Mouse (Mus musculus) embryo, embryonic 10 days (tissue): ENCODE results near the gene Rnls.

ENCODE experiments used
- DNase-seq: peaks from one replicate; pipeline ENCODE4 v3.0.0-alpha.2; 2015; ENCODE audit warnings: low spot score

Rnls gene

DNA sequence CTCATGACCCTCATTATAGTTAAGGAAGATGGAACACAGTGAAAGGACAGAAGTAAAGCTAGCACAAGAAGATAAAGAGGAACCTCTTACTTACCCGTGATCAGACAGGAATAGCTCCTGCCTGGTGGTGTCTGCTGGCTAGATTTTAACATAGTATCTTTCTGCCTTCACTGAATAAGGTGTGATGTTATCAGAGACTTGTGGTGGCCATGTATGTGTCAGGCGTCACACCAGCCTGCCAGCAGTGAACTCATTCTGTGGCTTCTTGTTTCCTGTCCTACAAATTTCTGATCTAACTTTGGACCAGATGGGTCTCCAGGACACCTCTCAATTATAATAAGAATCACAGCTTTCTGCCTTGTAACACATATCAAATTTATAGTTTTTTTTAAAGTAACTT lies 129.7 kb downstream of the Rnls start:
- no peak for DNase-seq

DNA sequence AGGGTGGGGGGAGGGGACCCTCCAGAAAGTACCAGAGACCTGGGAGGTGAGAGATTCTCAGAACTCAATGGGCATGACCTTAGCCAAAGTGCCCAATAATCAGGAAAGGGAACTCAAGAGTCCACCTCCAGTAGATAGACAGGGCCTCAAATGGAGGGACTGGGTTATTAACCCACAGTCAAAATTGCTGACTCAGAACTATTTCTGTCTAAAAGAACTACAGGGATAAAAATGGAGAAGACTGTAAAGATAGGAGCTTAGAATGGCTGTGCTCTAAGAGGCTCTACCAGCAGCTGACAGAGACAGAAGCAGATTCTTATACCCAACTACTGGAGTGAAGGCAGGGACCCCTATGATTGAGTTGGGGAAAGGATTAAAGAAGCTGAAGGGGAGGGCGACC lies 132.9 kb downstream of the Rnls start:
- no peak for DNase-seq

DNA sequence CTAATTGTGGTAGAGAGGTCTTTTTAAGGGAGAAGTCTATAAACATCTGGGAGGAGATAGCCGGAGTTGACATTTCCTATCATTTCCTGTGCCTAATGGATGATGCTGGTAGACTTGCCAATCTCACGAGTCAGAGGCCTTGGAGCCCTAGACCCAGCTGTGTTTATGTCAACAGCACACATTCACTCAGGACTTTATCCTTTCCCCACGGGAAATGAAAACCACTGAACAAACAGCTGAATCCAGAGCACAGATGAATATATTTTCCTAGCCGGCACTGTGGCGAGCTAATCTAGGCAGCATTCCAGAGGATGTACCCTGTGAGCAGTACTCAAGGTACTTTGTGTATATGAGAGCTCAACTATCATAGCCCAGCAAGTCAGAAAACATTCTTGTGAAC lies 138.2 kb downstream of the Rnls start:
- DNase-seq, result no peak

DNA sequence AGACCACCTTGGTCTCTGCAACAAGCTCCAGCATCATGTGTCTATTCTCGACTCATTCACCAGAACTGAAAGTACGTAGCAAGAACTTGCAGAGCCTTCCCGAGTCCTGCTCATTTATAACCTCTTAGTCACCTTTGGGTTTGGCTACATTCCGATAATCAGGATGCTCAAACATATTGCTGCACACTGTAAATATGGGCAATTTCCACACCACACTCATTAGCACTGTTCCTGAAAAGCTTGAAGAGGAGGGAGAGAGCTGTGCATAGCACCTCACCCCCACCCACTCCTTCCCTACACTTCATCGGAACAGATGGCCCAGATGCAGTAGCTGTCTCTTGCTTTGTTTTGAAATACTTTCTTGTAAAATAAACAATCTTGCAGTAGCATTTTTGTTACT lies 139.9 kb downstream of the Rnls start:
- DNase-seq, result no peak

DNA sequence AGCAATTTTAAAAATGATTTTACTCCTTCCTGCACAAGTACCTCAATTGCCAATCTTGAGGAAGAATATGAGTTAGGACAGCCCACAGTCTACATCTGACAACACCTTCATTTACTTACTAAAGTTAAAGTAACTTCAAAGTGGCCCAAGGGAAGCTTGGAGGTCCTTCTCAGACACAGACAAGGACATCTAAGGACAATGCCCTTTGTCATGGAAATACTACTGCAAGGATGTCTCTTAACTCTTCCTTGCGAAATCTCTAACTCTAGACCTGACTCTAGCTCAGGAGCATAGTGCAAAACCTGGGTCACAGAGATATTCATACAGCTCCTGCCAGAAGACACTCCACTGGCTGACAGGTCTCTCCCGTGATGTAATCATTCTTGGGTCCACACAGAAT lies 147.9 kb downstream of the Rnls start:
- DNase-seq, result no peak

DNA sequence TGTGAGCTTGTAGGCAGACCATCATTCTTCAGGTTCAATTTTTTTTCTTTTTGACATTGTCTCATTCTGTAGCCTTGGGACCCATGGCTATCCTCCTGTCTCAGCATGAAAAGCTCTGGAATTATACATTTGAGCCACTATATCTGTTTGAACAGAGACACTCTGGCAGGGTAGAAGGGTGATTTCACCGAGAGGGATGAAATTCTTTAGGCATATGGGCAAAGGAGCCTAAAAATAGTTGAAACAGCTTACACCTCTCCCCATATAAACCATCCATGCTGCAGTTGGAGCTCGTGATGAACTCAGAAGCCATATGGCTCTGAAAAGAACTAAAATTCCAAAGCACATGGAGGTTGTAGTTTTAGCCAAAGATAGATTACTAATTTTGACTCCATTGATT lies 151.7 kb downstream of the Rnls start:
- DNase-seq, result no peak

DNA sequence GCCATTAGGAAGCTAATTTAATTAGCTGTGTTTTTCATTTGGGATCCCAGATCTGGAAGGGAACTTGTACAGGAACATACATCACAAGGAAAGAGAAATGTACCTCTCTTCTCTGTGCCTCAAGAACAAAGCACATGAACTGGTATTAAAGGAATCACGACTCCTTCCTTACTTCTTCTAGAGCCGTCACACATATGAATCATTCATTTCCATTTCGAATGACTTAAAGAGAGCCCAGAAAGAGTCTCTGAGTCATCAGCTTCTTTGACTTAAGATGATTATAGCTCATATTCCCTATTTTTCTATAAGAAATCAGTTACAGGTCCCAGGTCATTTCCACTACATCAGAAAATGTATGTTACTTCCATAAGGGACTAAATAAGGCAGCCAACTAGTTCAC lies 159.2 kb downstream of the Rnls start:
- no peak for DNase-seq

DNA sequence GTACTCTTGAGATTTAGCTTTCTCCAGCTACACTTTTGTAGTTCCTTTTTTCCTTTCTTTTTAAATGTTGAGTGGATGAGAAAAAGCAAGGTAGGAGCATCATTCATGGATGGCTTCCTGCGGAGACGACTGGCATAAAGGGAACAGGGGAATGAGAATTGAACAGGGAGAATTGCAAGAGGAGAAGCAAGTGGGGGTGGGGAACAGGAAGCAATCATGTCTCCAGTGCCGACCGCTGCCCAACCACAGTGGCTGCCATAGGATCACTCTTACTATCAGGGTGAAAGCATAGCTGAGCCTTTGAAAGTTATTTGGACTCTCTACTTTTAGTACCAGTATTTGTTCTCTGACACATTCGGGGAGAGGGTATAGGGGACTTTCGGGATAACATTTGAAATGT lies 160.8 kb downstream of the Rnls start:
- DNase-seq, result no peak

DNA sequence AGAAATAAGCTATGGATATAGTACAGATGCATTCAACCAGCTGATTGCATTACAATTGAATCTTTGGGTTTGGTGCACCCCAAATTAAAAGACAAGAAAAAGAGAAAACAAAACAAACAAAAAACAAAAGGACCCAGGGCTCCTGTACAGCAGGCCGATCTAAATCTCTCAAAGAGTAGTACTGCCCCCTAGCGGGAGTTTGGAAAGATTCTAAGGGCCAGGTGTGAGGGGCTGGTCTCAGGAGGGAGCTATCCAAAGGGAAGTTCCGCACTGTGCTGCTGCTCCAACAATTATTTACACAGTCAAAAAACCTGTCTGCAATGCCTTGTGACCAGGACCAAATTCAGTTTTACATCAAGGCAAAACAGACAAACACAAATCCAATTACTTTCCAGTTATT lies 165.1 kb downstream of the Rnls start:
- peak; percentile 83 for DNase-seq

DNA sequence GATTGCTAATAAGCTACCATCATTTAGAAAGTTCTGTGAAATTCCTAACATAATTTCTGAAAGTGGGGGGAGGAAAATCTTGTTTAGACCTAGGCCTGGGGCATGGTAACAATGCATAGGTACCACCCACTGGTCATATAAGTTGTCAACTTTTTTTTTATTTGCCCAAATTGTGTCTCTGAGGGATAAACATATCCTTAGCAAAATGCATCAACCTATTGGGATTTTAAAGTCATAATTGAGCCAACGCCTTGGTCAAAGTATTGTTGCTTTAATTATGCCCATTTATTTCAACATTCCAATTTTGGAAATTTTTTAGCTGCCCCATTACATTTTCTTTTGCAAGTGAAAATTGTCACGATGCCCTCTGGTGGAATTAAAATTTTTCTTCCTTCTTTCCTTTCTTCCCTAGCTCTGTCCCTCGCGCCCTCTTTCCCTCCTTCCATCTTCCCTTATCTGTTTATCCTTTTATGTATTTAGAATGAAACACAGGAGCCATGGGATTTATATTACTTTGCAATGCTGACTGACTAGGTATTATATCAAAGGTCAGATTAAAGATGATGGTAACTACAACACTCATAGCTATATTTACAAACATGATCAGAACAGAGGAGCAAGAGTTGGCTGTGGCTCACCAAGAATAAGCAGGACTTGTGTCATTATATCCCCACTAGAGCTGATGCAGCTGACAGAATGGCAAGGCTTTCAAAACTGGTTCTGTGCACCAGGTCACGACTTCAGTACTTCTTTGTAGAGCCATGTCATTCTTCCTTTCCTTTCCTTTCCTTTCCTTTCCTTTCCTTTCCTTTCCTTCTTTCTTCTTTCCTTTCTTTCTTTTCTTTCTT lies 166.0 kb downstream of the Rnls start:
- no peak for DNase-seq

DNA sequence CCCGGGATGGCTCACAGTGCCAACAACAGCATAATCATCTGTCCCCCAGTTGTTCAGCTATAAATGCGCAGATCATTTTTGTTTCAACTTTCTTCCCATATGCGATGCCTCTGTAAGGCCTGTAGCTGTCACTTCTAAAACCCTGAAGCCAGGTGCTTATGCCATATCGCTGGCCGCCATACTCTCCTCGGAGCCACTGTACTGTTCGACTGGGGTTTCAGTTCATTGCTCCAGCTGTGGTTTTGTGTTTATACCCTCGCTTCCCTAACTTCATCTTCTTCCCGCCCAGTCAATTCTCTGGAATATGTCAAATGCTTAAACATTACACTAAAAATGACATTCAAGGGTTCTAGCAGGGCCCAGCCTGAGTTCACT lies 167.1 kb downstream of the Rnls start:
- DNase-seq, result no peak

DNA sequence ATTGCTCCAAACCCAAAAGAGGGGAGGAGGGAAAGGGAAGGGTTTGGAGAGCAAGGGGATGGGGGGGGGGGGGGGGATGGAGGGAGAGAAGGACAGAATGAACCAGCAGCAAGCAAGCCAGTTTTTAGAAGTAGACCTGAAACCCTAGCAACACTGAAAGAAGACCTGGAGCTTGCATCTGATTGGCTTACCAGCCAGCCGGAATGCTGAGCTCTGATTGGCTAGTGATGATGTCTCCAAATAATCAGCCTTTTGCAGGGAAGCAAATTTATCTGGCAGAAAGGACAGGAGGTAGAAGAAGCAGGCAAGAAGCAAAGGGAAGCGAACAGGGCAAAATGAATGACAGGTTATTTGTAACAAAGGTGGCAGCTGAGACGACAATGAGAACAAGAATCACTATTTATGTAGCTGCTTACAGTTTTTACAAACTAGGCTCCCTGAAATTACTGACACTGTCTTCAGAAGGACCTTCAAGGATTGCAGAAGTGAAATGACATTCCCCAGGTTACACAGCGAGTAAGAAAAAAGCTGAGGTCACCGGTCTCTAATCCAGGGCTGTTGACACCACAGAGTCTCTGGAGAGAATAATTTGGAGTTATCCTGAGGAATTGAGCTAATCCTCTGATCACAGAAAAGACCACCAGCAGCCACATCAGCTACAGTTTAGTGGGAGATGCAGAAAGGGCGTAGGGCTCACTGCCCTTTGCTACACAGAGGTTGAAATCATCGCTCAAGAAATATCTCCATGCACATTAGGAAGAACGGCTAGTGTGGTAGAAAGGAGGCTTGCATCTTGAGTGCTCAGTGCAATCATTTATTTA lies 167.7 kb downstream of the Rnls start:
- peak; percentile 71 for DNase-seq

DNA sequence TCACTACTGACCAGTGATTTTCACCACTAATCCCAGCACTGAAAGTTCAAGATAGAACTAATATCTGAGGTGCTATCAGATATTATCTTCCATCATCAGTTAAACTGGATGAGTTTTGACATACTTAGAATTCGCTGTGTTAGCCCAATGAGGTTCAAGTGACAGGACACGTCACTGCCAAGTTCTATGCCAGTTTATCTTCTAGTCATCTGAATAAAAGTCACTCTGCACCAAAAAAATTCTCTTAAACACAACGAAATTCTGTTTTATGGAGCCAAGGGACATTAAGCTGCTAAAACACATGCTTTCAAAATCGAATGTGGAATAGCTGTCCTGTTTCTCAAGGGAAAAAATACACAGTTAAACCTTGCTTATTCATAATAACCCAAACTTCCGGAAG lies 168.3 kb downstream of the Rnls start:
- no peak for DNase-seq

DNA sequence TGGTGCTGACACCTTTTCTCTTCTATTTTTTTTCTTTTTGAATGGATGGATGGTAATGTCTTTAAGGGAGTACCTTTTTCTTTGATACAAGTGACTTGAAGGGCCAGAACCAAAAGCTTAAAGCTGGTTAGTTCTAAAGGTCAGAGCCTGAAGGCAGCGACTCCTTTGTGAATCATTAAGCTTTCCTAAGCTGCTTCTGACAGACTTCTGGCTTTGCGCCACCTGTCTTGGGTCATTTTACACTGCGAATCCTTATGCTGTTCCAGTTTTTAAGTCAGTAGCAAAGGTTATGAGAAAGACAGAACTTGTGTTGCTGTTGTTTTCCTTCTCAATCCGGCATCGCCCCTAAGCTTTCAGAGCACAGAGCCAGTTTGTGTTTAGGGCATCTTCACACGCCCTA lies 168.8 kb downstream of the Rnls start:
- no peak for DNase-seq

DNA sequence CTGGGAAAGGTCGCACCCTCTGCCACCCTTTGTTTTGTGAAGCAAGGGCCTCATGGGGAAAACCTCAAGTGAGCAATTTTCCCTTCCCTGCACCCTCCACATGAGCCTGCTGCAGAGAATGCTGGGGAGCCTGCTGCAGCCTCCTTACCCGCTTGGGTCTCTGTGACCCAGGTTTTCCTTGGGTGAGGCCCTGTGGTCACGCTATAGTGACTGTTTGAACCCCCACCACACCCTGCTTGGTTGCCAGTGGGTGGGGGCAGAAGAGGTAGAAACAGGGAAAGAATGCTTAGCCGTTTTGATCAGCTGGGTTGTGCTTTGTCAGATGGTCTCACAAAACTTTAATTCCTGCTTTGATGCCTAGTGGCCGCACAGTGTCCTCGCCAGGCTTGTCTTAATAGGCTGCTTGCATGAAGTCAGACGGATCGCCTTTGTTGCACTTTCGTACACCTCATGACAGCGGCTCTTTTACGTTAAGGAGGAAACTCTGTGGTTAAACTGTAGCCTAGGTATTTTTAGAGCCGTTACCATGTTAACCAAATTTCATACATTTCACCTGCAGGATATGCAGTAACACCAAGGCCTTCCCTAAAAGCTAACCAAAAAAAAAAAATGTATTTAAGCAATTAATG lies 169.4 kb downstream of the Rnls start:
- peak; percentile 18 for DNase-seq

DNA sequence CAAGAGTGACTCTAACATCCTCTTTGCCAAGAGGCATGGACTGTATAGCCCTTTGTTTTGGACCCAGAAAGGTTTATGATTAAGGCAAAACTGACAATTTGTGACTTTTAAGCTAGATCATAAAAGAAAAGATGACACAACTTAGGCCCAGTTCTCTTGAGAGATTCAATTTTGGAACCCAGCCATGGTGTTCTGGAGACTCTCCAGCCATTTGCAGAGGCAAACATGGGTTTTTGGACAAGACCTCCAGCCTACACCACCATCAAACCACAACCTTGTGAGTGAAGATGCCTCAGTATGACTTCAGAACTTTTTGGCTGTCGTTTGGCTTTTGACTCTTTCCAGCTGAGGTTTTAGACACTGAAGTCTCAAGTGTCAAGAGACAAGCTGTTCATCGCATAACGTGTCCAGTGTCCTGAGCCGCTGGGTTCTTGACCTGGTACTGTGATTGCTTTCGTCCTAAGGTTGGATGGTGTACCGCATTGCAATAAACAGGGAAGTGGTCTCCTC lies 174.2 kb downstream of the Rnls start:
- no peak for DNase-seq

DNA sequence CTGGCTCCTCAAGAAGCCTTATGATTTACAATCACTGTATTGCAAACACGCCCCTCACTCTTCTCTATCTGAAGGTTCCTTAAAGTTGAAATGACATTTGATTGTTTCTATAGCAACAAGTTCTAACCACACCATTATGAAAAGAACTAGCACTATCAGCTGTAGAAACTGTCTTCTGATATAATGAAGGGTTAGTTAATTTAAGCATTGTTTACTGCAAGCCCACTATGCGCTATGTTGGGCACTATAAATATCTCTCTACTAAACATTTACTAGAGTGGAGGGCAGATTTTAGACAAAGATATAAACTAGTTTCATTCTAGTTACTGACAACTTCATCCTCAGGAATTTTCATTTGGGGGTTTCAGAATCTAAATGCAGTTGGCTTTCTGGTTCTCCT lies 182.4 kb downstream of the Rnls start:
- DNase-seq, result no peak

DNA sequence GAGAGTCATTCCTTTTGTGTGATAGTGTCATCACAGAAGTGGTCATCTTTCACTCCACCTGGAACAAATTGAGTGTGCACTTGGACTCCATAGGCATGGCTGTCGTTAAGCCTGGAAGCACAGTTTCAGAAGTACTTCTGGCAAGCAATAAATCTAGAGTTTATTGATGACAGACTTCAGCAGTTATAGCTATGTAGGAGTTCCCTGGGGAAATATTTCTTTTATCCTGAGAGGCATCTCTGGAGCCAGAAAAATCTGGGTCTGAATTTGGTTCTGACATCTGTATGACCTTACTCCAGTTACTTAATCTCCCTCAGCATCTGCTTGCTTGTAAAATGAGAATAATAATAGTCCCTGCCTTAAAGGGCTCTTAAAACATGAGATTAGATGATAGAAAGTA lies 184.1 kb downstream of the Rnls start:
- DNase-seq, result no peak

DNA sequence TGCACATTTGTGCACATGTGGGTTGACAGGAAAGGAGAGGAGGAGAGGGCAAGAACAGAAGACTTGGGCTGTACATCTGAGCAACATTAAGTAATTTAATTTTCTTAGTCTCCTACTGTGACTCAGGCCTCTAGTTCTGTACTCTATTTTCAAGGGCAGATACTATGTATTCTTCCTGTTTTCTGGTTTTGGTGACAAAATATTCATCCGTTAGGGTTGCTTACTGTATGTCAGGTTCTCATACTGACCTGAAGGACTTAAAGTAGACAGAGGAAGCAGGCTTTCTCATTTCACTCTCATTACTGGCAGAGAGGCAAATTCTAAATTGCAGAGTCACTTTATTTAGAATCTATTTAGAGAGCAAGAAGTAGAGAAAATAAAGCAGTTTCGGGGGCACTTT lies 186.7 kb downstream of the Rnls start:
- DNase-seq, result no peak

DNA sequence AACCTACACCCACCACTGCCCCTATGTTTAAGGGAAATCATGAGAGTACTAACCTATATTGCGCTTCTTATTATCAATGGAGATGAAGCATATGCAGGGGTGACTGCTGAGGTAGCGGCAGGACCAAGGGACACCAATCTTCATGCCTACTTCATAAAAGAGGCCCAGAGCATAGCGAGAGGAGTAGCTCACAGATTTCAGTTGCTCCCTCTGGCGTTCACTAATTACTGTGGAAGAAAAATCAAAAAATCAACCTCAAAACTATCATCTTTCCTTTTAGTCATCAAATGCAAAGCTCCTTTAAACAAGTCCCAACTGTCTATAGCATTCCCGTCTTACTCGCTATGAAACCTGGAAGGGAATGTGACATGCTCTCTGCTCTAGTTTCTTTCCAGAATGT lies 189.7 kb downstream of the Rnls start:
- DNase-seq, result no peak

DNA sequence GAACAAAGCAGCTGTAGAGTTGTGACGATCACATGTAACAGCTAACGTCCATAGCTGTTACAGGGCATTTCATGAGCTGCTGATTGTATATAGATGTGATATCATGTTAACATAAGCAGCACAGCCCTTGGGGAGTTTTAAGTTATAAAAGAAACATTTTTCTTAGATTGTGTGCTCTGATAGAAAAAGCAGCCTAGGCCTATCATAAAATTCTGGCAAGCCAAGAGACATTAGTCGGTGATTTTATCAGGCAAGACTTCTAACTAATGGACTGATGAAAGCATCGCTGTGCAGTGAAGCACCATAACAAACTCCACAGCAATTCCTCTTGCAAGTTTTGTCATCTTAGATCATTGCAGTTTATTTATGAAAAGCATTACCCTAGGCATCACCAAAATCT lies 190.9 kb downstream of the Rnls start:
- DNase-seq, result no peak

DNA sequence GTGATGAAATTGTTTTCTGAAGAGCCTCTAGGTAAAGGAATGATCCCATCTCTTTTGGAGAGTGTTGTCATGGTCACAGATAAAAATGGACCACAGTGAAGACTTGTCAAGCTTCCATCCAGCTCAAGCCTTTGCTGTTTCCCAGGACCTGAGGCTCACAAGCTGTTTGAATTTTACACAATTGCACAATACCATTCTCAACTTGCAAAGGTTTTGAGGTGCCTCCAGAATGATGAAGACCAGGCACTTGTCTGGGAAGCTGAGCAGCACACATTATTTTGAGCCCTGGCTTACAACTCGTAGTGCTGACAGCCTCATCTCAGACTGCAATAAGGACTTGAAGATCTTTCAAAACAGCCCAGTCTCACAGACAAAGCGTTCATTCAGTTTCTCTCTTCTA lies 200.0 kb downstream of the Rnls start:
- no peak for DNase-seq

DNA sequence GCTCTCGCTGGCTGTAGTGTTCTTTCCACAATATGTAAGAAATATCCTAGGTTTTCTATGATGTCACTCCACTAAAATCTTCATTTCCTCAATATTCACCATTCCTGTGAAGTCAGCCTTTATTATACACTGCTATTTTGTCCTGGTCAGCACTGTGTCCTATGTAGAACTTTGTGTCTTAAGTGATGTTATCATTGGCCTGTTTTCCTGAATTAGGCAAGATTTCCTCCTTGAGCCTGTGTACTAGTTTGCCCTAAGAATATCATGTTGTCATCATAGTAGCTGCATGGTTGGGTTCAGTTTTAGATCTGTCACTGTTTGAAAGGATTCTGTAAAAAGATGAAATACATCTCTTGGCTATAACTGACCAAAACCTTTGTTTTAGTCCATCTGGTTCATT lies 203.3 kb downstream of the Rnls start:
- DNase-seq, result no peak
